In genomic region chr7:19226817-19227797, GRCm38 (mm10) we compare ENCODE assay signal across 8 mouse cellular contexts. TPM values are rescaled to one million over a fixed set of nuclear protein-coding genes. Genes with fewer than 3 reads are reported as not detected.
DNase-seq lines count a peak whose midpoint lies in the region; ATAC-seq lines count a peak whose summit lies in the region.

No protein-coding gene starts in this region.

- ATAC-seq in frontal cortex, adult (ENCODE audit: low TSS enrichment): peak; percentile 18
- ATAC-seq in inflammation-experienced regulatory T-cells, adult 6 months: peak; percentile 3
- peak; percentile 43 for ATAC-seq in limb, embryonic 12.5 days (ENCODE audit: insufficient number of reproducible peaks, insufficient read depth, low FRiP score, low TSS enrichment, low read depth)
- peak; percentile 31 for ATAC-seq in midbrain, embryonic 15.5 days (replicated peaks)

- peaks cover 15% of the 10 kb centered on the region for H3K4me1 ChIP-seq in limb, embryonic 12.5 days (replicated peaks)
- H3K4me1 ChIP-seq in midbrain, embryonic 15.5 days: peaks cover 25% of the 10 kb centered on the region

- peak overlapping the region; percentile 84 for H3K4me2 ChIP-seq in limb, embryonic 12.5 days
- peak overlapping the region; percentile 94 for H3K4me2 ChIP-seq in midbrain, embryonic 15.5 days

- peaks cover 48% of the 10 kb centered on the region for H3K36me3 ChIP-seq in limb, embryonic 12.5 days
- no peaks in the 10 kb centered on the region for H3K36me3 ChIP-seq in midbrain, embryonic 15.5 days (replicated peaks)

- 19% methylated on average over 20 of the region's 20 CpGs for WGBS in limb, embryonic 12.5 days
- 18% methylated on average over 20 of the region's 20 CpGs for WGBS in midbrain, embryonic 15.5 days

- no peaks in the 10 kb centered on the region for H3K27me3 ChIP-seq in limb, embryonic 12.5 days
- H3K27me3 ChIP-seq in midbrain, embryonic 15.5 days (replicated peaks): no peaks in the 10 kb centered on the region

- peak overlapping the region; percentile 67 for H3K9ac ChIP-seq in limb, embryonic 12.5 days (replicated peaks)
- peak overlapping the region; percentile 52 for H3K9ac ChIP-seq in midbrain, embryonic 15.5 days

- peak; percentile 31 to 58 for DNase-seq in spleen, postnatal 10 days (ENCODE audit: low spot score in 2 of 2)
- no peak for DNase-seq in spleen, adult 18-20 months
- peak; percentile 77 for DNase-seq in cerebellum, adult 9-10 months
- peak; percentile 42 for DNase-seq in urinary bladder, postnatal 14 days (ENCODE audit: low spot score)

- peak overlapping the region; percentile 92 for H3K27ac ChIP-seq in limb, embryonic 12.5 days
- peak overlapping the region; percentile 99 for H3K27ac ChIP-seq in midbrain, embryonic 15.5 days

- peak overlapping the region; percentile 64 for H3K4me3 ChIP-seq in limb, embryonic 12.5 days (replicated peaks)
- H3K4me3 ChIP-seq in midbrain, embryonic 15.5 days: peak overlapping the region; percentile 56

- H3K9me3 ChIP-seq in limb, embryonic 12.5 days: no peaks in the 10 kb centered on the region
- no peaks in the 10 kb centered on the region for H3K9me3 ChIP-seq in midbrain, embryonic 15.5 days

RNA-seq across cellular contexts. Expression of gene Opa3, which starts 1.0 kb away (rescaled TPM):
- 10 to 100 TPM; 14.3 to 20.8 (median 16.6) TPM for polyA plus RNA-seq in inflammation-experienced regulatory T-cells, adult 6 months (2017; shearing (Covaris generic))
- 38.7 and 39.5 TPM in 2 replicates for polyA plus RNA-seq in limb, embryonic 12.5 days (2016; fragmentation: Nextera tagmentation; extraction: Ambion mirVana)
- 37.9 and 41.1 TPM in 2 replicates for polyA plus RNA-seq in midbrain, embryonic 15.5 days (2015; fragmentation: Nextera tagmentation; extraction: Ambion mirVana)

RNA-seq across cellular contexts. Expression of gene Gpr4, which starts 14.8 kb away (rescaled TPM):
- polyA plus RNA-seq in inflammation-experienced regulatory T-cells, adult 6 months (2017; shearing (Covaris generic)): under 1 TPM in 1 of 3 experiments, not detected in 2; 0.13 TPM
- 4.4 and 5.7 TPM in 2 replicates for polyA plus RNA-seq in limb, embryonic 12.5 days (2016; fragmentation: Nextera tagmentation; extraction: Ambion mirVana)
- 3.5 and 4.0 TPM in 2 replicates for polyA plus RNA-seq in midbrain, embryonic 15.5 days (2015; fragmentation: Nextera tagmentation; extraction: Ambion mirVana)

RNA-seq across cellular contexts. Expression of gene Vasp, which starts 44.5 kb away (rescaled TPM):
- polyA plus RNA-seq in inflammation-experienced regulatory T-cells, adult 6 months (2017; shearing (Covaris generic)): 100 to 1,000 TPM in 1 of 3 experiments, 10 to 100 TPM in 2; 74.0 to 103 (median 94.6) TPM
- polyA plus RNA-seq in limb, embryonic 12.5 days (2016; fragmentation: Nextera tagmentation; extraction: Ambion mirVana): 66.4 and 68.8 TPM in 2 replicates
- 35.9 and 37.4 TPM in 2 replicates for polyA plus RNA-seq in midbrain, embryonic 15.5 days (2015; fragmentation: Nextera tagmentation; extraction: Ambion mirVana)

RNA-seq across cellular contexts. Expression of gene Eml2, which starts 50.9 kb away (rescaled TPM):
- polyA plus RNA-seq in inflammation-experienced regulatory T-cells, adult 6 months (2017; shearing (Covaris generic)): 10 to 100 TPM; 10.2 to 16.5 (median 16.5) TPM
- polyA plus RNA-seq in limb, embryonic 12.5 days (2016; fragmentation: Nextera tagmentation; extraction: Ambion mirVana): 3.9 and 5.9 TPM in 2 replicates
- 8.9 and 10.8 TPM in 2 replicates for polyA plus RNA-seq in midbrain, embryonic 15.5 days (2015; fragmentation: Nextera tagmentation; extraction: Ambion mirVana)

RNA-seq across cellular contexts. Expression of gene Ppm1n, which starts 52.8 kb away (rescaled TPM):
- polyA plus RNA-seq in inflammation-experienced regulatory T-cells, adult 6 months (2017; shearing (Covaris generic)): 1 to 10 TPM in 2 of 3 experiments, under 1 TPM in 1; 0.74 to 3.1 (median 2.1) TPM
- not detected in 2 replicates for polyA plus RNA-seq in limb, embryonic 12.5 days (2016; fragmentation: Nextera tagmentation; extraction: Ambion mirVana)
- polyA plus RNA-seq in midbrain, embryonic 15.5 days (2015; fragmentation: Nextera tagmentation; extraction: Ambion mirVana): 1.1 and 1.7 TPM in 2 replicates

Comparison
In these comparisons a context has a peak if more than half of its experiments do, and no peak if none do; other contexts are left out.
1. DNase-seq: peak in spleen, postnatal 10 days (2 of 2), cerebellum, adult 9-10 months (single experiment) and urinary bladder, postnatal 14 days (single experiment); none in spleen, adult 18-20 months (0 of 2).
2. Peak in every context shown above with its lines, with median percentiles within 50 percentile points of each other: ATAC-seq.